Mouse (Mus musculus): ENCODE measurements around the gene Pitx3. TPM values are rescaled to one million over a fixed set of nuclear protein-coding genes. Genes with fewer than 3 reads are reported as not detected.

Gene Pitx3
- polyA plus RNA-seq, 1 experiment from 2014 or later, result 0.90 TPM

DNA sequence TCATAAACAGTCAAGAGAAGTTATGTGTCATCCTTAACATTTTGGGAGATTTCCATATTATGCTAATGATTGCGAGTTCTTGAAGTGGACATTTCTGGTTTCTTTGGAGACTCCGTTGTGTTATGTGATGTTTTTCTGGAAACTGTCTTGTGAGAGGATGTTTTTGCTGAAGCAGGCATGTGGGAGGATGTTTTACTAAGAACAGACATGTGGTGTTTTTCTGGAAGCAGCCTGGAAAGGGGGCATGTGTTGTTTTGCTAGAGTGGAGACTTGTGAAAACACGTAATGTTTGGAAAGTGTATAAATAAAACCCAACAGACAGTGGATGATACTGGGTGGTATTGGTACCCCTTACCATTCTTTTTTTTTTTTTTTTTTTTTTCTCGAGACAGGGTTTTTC is 52.8 kb downstream of the Pitx3 start:
- Histone ChIP-seq H3K4me2 (replicated peaks) (no peak overlapping the region), H3K9ac (no peak overlapping the region), H3K36me3 (no peaks in the 10 kb centered on the region), H3K4me3 (no peak overlapping the region), H3K4me1 (no peaks in the 10 kb centered on the region), H3K9me3 (replicated peaks) (0 out of 2 replicates have a peak, but pooled peaks cover 3% of the 10 kb centered on the region), H3K27me3 (no peaks in the 10 kb centered on the region), H3K27ac (no peak overlapping the region)
- 84% methylated on average over 3 of the region's 4 CpGs for WGBS
- ATAC-seq (ENCODE audit: low FRiP score), result no peak

DNA sequence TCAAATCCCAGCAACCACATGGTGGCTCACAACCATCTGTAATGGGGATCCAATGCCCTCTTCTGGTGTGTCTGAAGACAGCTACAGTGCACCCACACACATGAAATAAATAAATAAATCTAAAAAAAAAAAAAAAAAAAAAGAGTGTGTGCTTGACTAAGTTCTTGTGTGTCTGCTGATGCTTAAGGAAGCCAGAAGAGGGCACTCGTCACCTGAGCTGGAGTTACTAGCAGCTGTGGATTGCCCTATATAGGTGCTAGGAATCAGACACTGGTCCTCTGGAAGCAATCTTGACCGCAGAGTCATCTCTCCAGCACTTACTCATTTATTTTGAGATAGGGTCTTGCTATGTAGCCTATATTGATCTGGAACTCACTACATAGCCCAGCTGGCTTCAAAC is 54.0 kb downstream of the Pitx3 start:
- H3K27me3 ChIP-seq, result no peaks in the 10 kb centered on the region
- no peak overlapping the region for H3K4me3 ChIP-seq
- H3K9ac ChIP-seq, result no peak overlapping the region
- H3K4me1 ChIP-seq, result no peaks in the 10 kb centered on the region
- no peaks in the 10 kb centered on the region for H3K36me3 ChIP-seq
- WGBS, result 95% methylated on average over 2 of the region's 2 CpGs
- no peak for ATAC-seq (ENCODE audit: low FRiP score)
- H3K27ac ChIP-seq, result no peak overlapping the region
- H3K9me3 ChIP-seq (replicated peaks), result 0 out of 2 replicates have a peak, but pooled peaks cover 3% of the 10 kb centered on the region
- no peak overlapping the region for H3K4me2 ChIP-seq (replicated peaks)

DNA sequence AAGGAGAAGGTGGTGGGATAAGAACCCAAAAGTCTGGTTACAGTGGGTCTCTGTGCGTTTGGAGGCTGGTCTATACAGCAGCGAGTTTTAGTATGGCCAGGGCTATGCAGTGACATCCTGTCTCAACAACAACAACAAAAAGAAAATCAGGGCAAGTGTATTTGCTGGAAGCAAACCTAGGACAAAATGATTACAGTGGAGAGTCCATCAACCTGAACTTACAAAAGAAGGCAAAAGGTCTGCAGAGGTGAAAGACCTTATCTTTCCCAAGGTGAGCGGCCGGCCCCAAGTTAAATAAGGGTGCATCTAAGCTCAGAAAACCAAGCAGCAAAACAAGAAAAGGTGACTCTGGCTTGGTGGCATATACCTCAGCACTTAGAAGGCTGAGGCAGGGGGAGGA is 56.5 kb downstream of the Pitx3 start:
- H3K36me3 ChIP-seq, result no peaks in the 10 kb centered on the region
- no peak for ATAC-seq (ENCODE audit: low FRiP score)
- no peak overlapping the region for H3K27ac ChIP-seq
- no peak overlapping the region for H3K4me2 ChIP-seq (replicated peaks)
- no peaks in the 10 kb centered on the region for H3K4me1 ChIP-seq
- H3K4me3 ChIP-seq, result no peak overlapping the region
- 91% methylated on average over 4 of the region's 4 CpGs for WGBS
- H3K9ac ChIP-seq, result no peak overlapping the region
- 0 out of 2 replicates have a peak, but pooled peaks cover 3% of the 10 kb centered on the region for H3K9me3 ChIP-seq (replicated peaks)
- H3K27me3 ChIP-seq, result no peaks in the 10 kb centered on the region

DNA sequence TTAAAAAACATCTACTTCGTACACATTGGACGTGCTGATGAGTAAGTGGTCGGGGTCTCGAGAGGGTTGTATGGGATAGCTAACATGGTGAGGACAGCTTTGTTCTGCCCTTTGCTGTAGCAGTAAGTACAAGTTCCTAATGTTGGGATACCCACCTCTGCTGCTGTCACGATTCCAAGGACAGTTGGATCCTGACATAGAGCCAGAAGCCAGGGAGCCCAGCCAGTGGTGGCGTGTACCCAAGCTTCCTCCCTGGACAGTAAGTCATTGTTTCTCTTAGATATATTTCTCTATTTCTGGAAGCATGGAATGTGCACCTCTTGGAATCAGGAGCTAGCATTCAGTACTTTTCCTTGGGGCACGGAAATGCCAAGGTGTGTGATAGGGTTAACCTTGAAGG is 60.3 kb downstream of the Pitx3 start:
- no peaks in the 10 kb centered on the region for H3K4me1 ChIP-seq
- no peak overlapping the region for H3K4me3 ChIP-seq
- H3K9ac ChIP-seq, result no peak overlapping the region
- H3K27me3 ChIP-seq, result no peaks in the 10 kb centered on the region
- peaks cover 31% of the 10 kb centered on the region for H3K36me3 ChIP-seq
- no peak overlapping the region for H3K27ac ChIP-seq
- no peaks in the 10 kb centered on the region for H3K9me3 ChIP-seq (replicated peaks)
- no peak for ATAC-seq (ENCODE audit: low FRiP score)
- 87% methylated on average over 7 of the region's 7 CpGs for WGBS
- H3K4me2 ChIP-seq (replicated peaks), result no peak overlapping the region

DNA sequence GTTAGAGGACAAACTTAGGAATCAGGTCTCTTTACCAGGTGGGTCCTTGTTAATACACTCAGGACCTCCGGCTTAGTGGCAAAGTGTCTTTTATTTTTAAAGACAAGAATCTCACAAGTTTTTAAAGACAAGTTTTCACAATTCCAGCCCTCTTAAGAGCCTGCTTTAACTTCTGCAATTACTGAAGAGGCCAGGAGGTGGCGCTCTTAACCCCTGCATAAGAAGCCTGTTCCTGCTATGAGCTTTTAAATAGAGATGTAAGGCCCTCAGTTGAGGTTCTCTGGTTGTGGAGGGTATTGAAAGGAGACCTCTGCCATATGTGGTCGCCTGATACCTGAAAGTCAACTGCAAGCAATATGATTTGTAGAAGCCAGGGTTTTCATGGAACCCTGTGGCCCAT is 61.8 kb downstream of the Pitx3 start:
- peaks cover 46% of the 10 kb centered on the region for H3K36me3 ChIP-seq
- H3K9me3 ChIP-seq (replicated peaks), result no peaks in the 10 kb centered on the region
- no peaks in the 10 kb centered on the region for H3K4me1 ChIP-seq
- no peak overlapping the region for H3K4me3 ChIP-seq
- no peak for ATAC-seq (ENCODE audit: low FRiP score)
- H3K4me2 ChIP-seq (replicated peaks), result no peak overlapping the region
- H3K27me3 ChIP-seq, result no peaks in the 10 kb centered on the region
- H3K27ac ChIP-seq, result no peak overlapping the region
- H3K9ac ChIP-seq, result no peak overlapping the region
- WGBS, result 61% methylated on average over 3 of the region's 3 CpGs

Other genes with a start within 250 kb of the Pitx3 start
- 21.3 and 24.2 TPM in 2 replicates for gene Armh3, start 149.8 kb downstream of the Pitx3 start, polyA plus RNA-seq (2016; fragmentation: Nextera tagmentation; extraction: Ambion mirVana)
- gene Hps6, start 144.8 kb downstream of the Pitx3 start, polyA plus RNA-seq (2016; fragmentation: Nextera tagmentation; extraction: Ambion mirVana), result 4.8 and 5.1 TPM in 2 replicates
- 28.5 and 30.8 TPM in 2 replicates for gene Pprc1, start 103.4 kb downstream of the Pitx3 start, polyA plus RNA-seq (2016; fragmentation: Nextera tagmentation; extraction: Ambion mirVana)
- gene Ldb1, start 103.1 kb downstream of the Pitx3 start, polyA plus RNA-seq (2016; fragmentation: Nextera tagmentation; extraction: Ambion mirVana), result 129 and 138 TPM in 2 replicates
- gene Nolc1, start 72.5 kb downstream of the Pitx3 start, polyA plus RNA-seq (2016; fragmentation: Nextera tagmentation; extraction: Ambion mirVana), result 84.9 and 88.7 TPM in 2 replicates
- 0.23 TPM in 1 of 2 replicates, not detected in the other for gene Elovl3, start 16.4 kb downstream of the Pitx3 start, polyA plus RNA-seq (2016; fragmentation: Nextera tagmentation; extraction: Ambion mirVana)
- 76.1 and 80.5 TPM in 2 replicates for gene Gbf1, start 4.2 kb upstream of the Pitx3 start, polyA plus RNA-seq (2016; fragmentation: Nextera tagmentation; extraction: Ambion mirVana)
- gene Nfkb2, start 156.0 kb upstream of the Pitx3 start, polyA plus RNA-seq (2016; fragmentation: Nextera tagmentation; extraction: Ambion mirVana), result 4.7 and 5.0 TPM in 2 replicates
- 33.2 and 34.7 TPM in 2 replicates for gene Psd, start 178.8 kb upstream of the Pitx3 start, polyA plus RNA-seq (2016; fragmentation: Nextera tagmentation; extraction: Ambion mirVana)
- gene Fbxl15, start 179.9 kb upstream of the Pitx3 start, polyA plus RNA-seq (2016; fragmentation: Nextera tagmentation; extraction: Ambion mirVana), result 26.2 and 28.3 TPM in 2 replicates
- gene Cuedc2, start 190.4 kb upstream of the Pitx3 start, polyA plus RNA-seq (2016; fragmentation: Nextera tagmentation; extraction: Ambion mirVana), result 239 and 261 TPM in 2 replicates
- gene Mfsd13a, start 192.8 kb upstream of the Pitx3 start, polyA plus RNA-seq (2016; fragmentation: Nextera tagmentation; extraction: Ambion mirVana), result 7.1 and 7.6 TPM in 2 replicates
- 1.4 and 1.5 TPM in 2 replicates for gene 2310034G01Rik, start 202.0 kb upstream of the Pitx3 start, polyA plus RNA-seq (2016; fragmentation: Nextera tagmentation; extraction: Ambion mirVana)
- 240 and 246 TPM in 2 replicates for gene Actr1a, start 247.4 kb upstream of the Pitx3 start, polyA plus RNA-seq (2016; fragmentation: Nextera tagmentation; extraction: Ambion mirVana)
- gene Sufu, start 248.6 kb upstream of the Pitx3 start, polyA plus RNA-seq (2016; fragmentation: Nextera tagmentation; extraction: Ambion mirVana), result 37.7 and 39.3 TPM in 2 replicates